Mouse (Mus musculus): ENCODE measurements at regions not wholly inside any gene's neighbourhood (a gene's known extent, or its start where the extent isn't known, plus 50 kb on each side); places are given as distances from the start of the nearest gene placed in this dataset.

GRCm38 (mm10) chr1:41141992-41142391, 336.6 kb downstream of the Tmem182 start:
- Histone ChIP-seq H3ac (ENCODE audit: control insufficient read depth, insufficient read length, low read depth) (no peak overlapping the region), H3K79me3 (ENCODE audit: low read depth) (no peaks in the 10 kb centered on the region), H3K4me3 (ENCODE audit: insufficient read depth, poor library complexity, severe bottlenecking) (no peak overlapping the region)

DNA sequence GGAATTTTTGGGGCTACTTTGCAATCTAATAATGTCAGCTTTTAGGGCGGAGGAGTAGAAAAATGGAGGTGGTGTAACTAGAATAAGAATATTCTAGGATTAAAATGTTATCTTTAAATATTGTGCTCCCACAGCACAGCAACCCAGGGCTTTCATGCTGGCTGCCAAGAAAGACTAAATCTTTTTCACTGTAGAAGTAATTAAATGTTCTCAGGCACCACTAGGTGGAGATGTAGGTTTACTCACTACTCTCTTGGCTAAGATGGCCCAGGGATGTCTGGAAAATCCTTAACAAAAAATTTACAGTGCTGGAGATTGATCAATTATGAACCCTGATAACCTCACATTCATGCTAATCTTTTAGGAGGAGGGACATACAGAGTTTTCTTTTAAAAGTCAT, 347.1 kb downstream of the Tmem182 start:
- TF ChIP-seq MYOG (IDR thresholded peaks at IDR 0.05; ENCODE audit: control insufficient read depth, extremely low read depth, insufficient read length) = no peak
- no peak for TF ChIP-seq USF1 (IDR thresholded peaks at IDR 0.05; ENCODE audit: low read depth)
- no peak for TF ChIP-seq MAX (IDR thresholded peaks at IDR 0.05)
- no peak for TF ChIP-seq FOSL1 (IDR thresholded peaks at IDR 0.05; ENCODE audit: insufficient read depth, low read length, poor library complexity, severe bottlenecking)
- no peaks in the 10 kb centered on the region for H3K27me3 ChIP-seq (ENCODE audit: control insufficient read depth, insufficient read depth, insufficient read length)

More at GRCm38 (mm10) chr1:41141992-41142391, 336.6 kb downstream of the Tmem182 start:
- TF ChIP-seq CTCF (IDR thresholded peaks at IDR 0.05; ENCODE audit: control insufficient read depth, insufficient read depth, insufficient read length) (no peak), CEBPB (IDR thresholded peaks at IDR 0.05; ENCODE audit: low read depth) (peak; percentile 58), MAX (IDR thresholded peaks at IDR 0.05) (no peak), USF1 (IDR thresholded peaks at IDR 0.05; ENCODE audit: low read depth) (no peak), MYOD1 (IDR thresholded peaks at IDR 0.05; ENCODE audit: control insufficient read depth, insufficient read length, low read depth) (peak; percentile 93), MYOG (IDR thresholded peaks at IDR 0.05; ENCODE audit: control insufficient read depth, extremely low read depth, insufficient read length) (no peak), FOSL1 (IDR thresholded peaks at IDR 0.05; ENCODE audit: insufficient read depth, low read length, poor library complexity, severe bottlenecking) (peak; percentile 60)
- Histone ChIP-seq H3K36me3 (ENCODE audit: control insufficient read depth, insufficient read depth) (no peaks in the 10 kb centered on the region), H3K79me2 (ENCODE audit: control insufficient read depth, insufficient read depth) (no peaks in the 10 kb centered on the region), H3K27me3 (ENCODE audit: control insufficient read depth, insufficient read depth, insufficient read length) (no peaks in the 10 kb centered on the region)

GRCm38 (mm10) chr1:41153174-41153999, 348.0 kb downstream of the Tmem182 start:
- H3K79me3 ChIP-seq (ENCODE audit: low read depth) = no peaks in the 10 kb centered on the region
- no peak overlapping the region for H3ac ChIP-seq (ENCODE audit: control insufficient read depth, insufficient read length, low read depth)
- H3K4me3 ChIP-seq (ENCODE audit: insufficient read depth, poor library complexity, severe bottlenecking) = no peak overlapping the region
- no peak for TF ChIP-seq CEBPB (IDR thresholded peaks at IDR 0.05; ENCODE audit: low read depth)
- TF ChIP-seq FOSL1 (IDR thresholded peaks at IDR 0.05; ENCODE audit: insufficient read depth, low read length, poor library complexity, severe bottlenecking) = no peak
- TF ChIP-seq CTCF (IDR thresholded peaks at IDR 0.05; ENCODE audit: control insufficient read depth, insufficient read depth, insufficient read length) = no peak
- TF ChIP-seq MYOG (IDR thresholded peaks at IDR 0.05; ENCODE audit: control insufficient read depth, extremely low read depth, insufficient read length) = no peak
- TF ChIP-seq USF1 (IDR thresholded peaks at IDR 0.05; ENCODE audit: low read depth) = no peak
- no peak for TF ChIP-seq MAX (IDR thresholded peaks at IDR 0.05)
- TF ChIP-seq MYOD1 (IDR thresholded peaks at IDR 0.05; ENCODE audit: control insufficient read depth, insufficient read length, low read depth) = no peak
- H3K79me2 ChIP-seq (ENCODE audit: control insufficient read depth, insufficient read depth) = no peaks in the 10 kb centered on the region
- H3K36me3 ChIP-seq (ENCODE audit: control insufficient read depth, insufficient read depth) = no peaks in the 10 kb centered on the region
- no peaks in the 10 kb centered on the region for H3K27me3 ChIP-seq (ENCODE audit: control insufficient read depth, insufficient read depth, insufficient read length)

More for the DNA sequence above, 347.1 kb downstream of the Tmem182 start:
- Histone ChIP-seq H3K79me3 (ENCODE audit: low read depth) (no peaks in the 10 kb centered on the region), H3ac (ENCODE audit: control insufficient read depth, insufficient read length, low read depth) (no peak overlapping the region), H3K36me3 (ENCODE audit: control insufficient read depth, insufficient read depth) (no peaks in the 10 kb centered on the region), H3K4me3 (ENCODE audit: insufficient read depth, poor library complexity, severe bottlenecking) (no peak overlapping the region), H3K79me2 (ENCODE audit: control insufficient read depth, insufficient read depth) (no peaks in the 10 kb centered on the region)

DNA sequence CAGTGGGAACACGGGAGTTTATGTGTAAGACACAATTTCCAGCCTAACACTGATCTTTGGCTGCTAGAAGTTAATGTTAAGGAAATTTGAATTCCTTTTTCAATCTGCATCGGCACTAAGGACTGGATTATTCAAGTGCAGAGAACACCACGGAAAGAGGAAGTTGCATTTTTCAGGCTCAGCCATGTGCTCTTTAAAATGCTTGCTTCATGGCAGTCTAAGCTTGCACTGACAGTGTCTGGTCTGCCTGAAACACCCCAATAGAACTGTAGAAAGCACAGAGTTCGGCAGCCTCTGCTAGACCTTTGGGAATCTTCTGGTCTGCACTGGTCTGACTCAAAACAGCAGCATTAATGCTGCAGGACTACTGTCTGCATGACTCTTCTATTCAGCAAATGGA, 348.8 kb downstream of the Tmem182 start:
- Histone ChIP-seq H3K79me2 (ENCODE audit: control insufficient read depth, insufficient read depth) (no peaks in the 10 kb centered on the region), H3K36me3 (ENCODE audit: control insufficient read depth, insufficient read depth) (no peaks in the 10 kb centered on the region), H3K79me3 (ENCODE audit: low read depth) (no peaks in the 10 kb centered on the region), H3K4me3 (ENCODE audit: insufficient read depth, poor library complexity, severe bottlenecking) (no peak overlapping the region), H3K27me3 (ENCODE audit: control insufficient read depth, insufficient read depth, insufficient read length) (no peaks in the 10 kb centered on the region), H3ac (ENCODE audit: control insufficient read depth, insufficient read length, low read depth) (no peak overlapping the region)
- TF ChIP-seq MYOD1 (IDR thresholded peaks at IDR 0.05; ENCODE audit: control insufficient read depth, insufficient read length, low read depth) (no peak), USF1 (IDR thresholded peaks at IDR 0.05; ENCODE audit: low read depth) (no peak), MAX (IDR thresholded peaks at IDR 0.05) (no peak), FOSL1 (IDR thresholded peaks at IDR 0.05; ENCODE audit: insufficient read depth, low read length, poor library complexity, severe bottlenecking) (no peak), CTCF (IDR thresholded peaks at IDR 0.05; ENCODE audit: control insufficient read depth, insufficient read depth, insufficient read length) (no peak)

- Histone ChIP-seq H3K79me2 (ENCODE audit: control insufficient read depth, insufficient read depth) (no peaks in the 10 kb centered on the region), H3K27me3 (ENCODE audit: control insufficient read depth, insufficient read depth, insufficient read length) (no peaks in the 10 kb centered on the region), H3K36me3 (ENCODE audit: control insufficient read depth, insufficient read depth) (no peaks in the 10 kb centered on the region), H3K79me3 (ENCODE audit: low read depth) (no peaks in the 10 kb centered on the region), H3ac (ENCODE audit: control insufficient read depth, insufficient read length, low read depth) (no peak overlapping the region), H3K4me3 (ENCODE audit: insufficient read depth, poor library complexity, severe bottlenecking) (no peak overlapping the region)
- TF ChIP-seq MAX (IDR thresholded peaks at IDR 0.05) = no peak
- TF ChIP-seq CEBPB (IDR thresholded peaks at IDR 0.05; ENCODE audit: low read depth) = no peak
- no peak for TF ChIP-seq USF1 (IDR thresholded peaks at IDR 0.05; ENCODE audit: low read depth)
- TF ChIP-seq MYOG (IDR thresholded peaks at IDR 0.05; ENCODE audit: control insufficient read depth, extremely low read depth, insufficient read length) = no peak
- TF ChIP-seq MYOD1 (IDR thresholded peaks at IDR 0.05; ENCODE audit: control insufficient read depth, insufficient read length, low read depth) = no peak
- no peak for TF ChIP-seq FOSL1 (IDR thresholded peaks at IDR 0.05; ENCODE audit: insufficient read depth, low read length, poor library complexity, severe bottlenecking)
- no peak for TF ChIP-seq CTCF (IDR thresholded peaks at IDR 0.05; ENCODE audit: control insufficient read depth, insufficient read depth, insufficient read length)
Observed at GRCm38 (mm10) chr1:41156946-41157345, 351.5 kb downstream of the Tmem182 start.

All from C2C12 (cell line).